Mouse (Mus musculus) cortical plate, adult 2 months (tissue): ENCODE data around the gene Slf2.

Experiments
- CTCF ChIP-seq: fragments of 200-500 bp; IDR thresholded peaks from 2 replicates; pipeline ENCODE4 v1.5.1; 2011; ENCODE audit warnings: mild to moderate bottlenecking, control low read depth, low read length; ENCODE audit not compliant: insufficient read depth; ENCODE audit errors: extremely low read depth
- POLR2A ChIP-seq: fragments of 200-500 bp; IDR thresholded peaks from 2 replicates; pipeline ENCODE4 v1.6.1; 2011; ENCODE audit warnings: mild to moderate bottlenecking, low read length, control low read depth; ENCODE audit not compliant: insufficient read depth; ENCODE audit errors: extremely low read depth

DNA sequence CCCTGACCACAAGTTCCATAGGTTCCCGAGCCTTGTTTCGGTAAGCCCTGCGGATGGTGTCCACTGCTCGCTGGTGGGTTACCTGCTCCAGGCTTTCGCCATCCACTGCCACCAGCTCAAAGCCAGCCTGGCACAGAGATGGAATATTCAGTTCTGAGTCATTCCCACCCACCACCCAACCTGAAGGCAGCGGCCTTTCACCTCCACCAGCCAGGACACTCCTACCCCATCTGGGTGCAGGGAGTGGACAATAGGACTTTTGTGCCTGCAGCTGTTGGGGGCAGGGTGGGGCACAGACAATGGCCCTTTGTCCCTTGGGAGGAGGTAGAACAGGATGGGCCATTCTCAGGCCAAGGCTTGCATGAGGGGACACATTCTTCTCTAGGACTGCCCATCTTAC, 96.9 kb downstream of the Slf2 start:
- TF ChIP-seq POLR2A, result no peak
- no peak for TF ChIP-seq CTCF
